Mouse (Mus musculus) ES-E14 (cell line): ENCODE data around the gene Mei1.

ENCODE experiments used
- CHD2 ChIP-seq: IDR thresholded peaks from 2 replicates; pipeline ENCODE4 v1.6.1; 2014; ENCODE audit warnings: mild to moderate bottlenecking, low read depth, low read length, inconsistent platforms
- HCFC1 ChIP-seq: IDR thresholded peaks from 2 replicates; pipeline ENCODE4 v1.6.1; 2012; ENCODE audit warnings: low read length, inconsistent platforms, borderline replicate concordance; ENCODE audit not compliant: insufficient read depth
- ZC3H11A ChIP-seq: IDR thresholded peaks from 2 replicates; pipeline ENCODE4 v1.6.1; 2012; ENCODE audit warnings: low read depth, mild to moderate bottlenecking, inconsistent platforms, low read length, borderline replicate concordance
- ZNF384 ChIP-seq: IDR thresholded peaks from 2 replicates; pipeline ENCODE4 v1.6.1; 2012; ENCODE audit warnings: low read depth, low read length, inconsistent platforms

DNA sequence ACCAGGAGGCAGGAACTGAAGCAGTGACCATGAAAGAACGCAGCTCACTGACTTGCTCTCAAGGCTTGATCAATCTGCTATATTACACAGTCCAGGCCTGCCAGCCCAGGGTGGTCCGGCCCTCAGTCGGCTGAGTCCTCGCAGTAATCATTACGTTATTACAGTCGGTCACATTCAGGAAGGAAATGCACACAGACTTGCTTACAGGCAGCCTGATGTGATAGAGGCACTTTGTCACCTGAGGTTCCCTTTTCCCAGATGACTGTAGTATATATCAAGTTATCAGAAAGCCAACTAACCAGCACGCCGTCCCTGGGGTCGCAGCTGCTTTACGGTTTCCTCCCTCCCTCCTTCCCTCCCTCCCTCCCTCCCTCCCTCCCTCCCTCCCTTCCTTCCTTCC, 87.1 kb downstream of the Mei1 start:
- TF ChIP-seq ZC3H11A (no peak), HCFC1 (no peak), ZNF384 (no peak), CHD2 (no peak)
